Mouse (Mus musculus): Measurements from ENCODE around the gene Mapkbp1.

GRCm38 (mm10) chr2:120003970-120004369 is 31.5 kb downstream of the Mapkbp1 start:
- no peak for TF ChIP-seq POLR2A (IDR thresholded peaks at IDR 0.05; ENCODE audit: low read depth, low read length)
- TF ChIP-seq CTCF (IDR thresholded peaks at IDR 0.05; ENCODE audit: extremely low read depth, insufficient read depth, insufficient read length, insufficient replicate concordance) = no peak

Data from spleen, adult 2 months (tissue).